Mouse (Mus musculus): ENCODE measurements at regions not wholly inside any gene's neighbourhood (a gene's known extent, or its start where the extent isn't known, plus 50 kb on each side); places are given as distances from the start of the nearest gene placed in this dataset.

DNA sequence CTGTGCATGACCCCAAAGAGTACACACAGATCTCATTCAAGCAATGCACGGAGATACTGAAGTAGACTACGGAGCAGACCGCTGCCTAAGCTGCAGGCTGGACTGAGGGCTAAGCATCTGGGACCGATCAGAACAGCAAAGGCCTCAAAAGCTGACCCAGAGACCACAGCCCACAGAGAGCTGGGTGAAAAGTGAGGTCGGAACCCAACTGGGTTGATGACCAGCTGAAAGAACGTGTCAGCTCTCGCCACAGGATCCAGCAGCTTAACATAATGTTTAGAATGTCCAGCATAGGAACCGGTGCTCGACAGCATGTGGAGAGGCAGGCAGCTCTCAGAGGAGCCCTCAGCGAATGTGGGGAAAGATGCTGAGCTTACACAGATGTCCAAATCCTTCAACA is 67.4 kb upstream of the Prok2 start:
- no peak for TF ChIP-seq POLR2A (IDR thresholded peaks at IDR 0.05; ENCODE audit: control insufficient read depth in 1 of 2, insufficient read depth in 1 of 2, low read depth in 1 of 2, low read length in 2 of 2, poor library complexity in 1 of 2)
- no peak for TF ChIP-seq GATA1 (IDR thresholded peaks at IDR 0.05; ENCODE audit: low read depth, low read length)

Measured in MEL (cell line).